Mouse (Mus musculus) c-Kit-positive CD71-positive TER-119-negative erythroid progenitor cells, embryonic 14.5 days (primary cell): ENCODE results near the gene Pigt.
A peak's percentile ranks its signal among the peaks of the same experiment; 100 is the strongest.

Experiments used
- DNase-seq: peaks from one replicate; pipeline ENCODE4 v3.0.0-alpha.2; 2013; ENCODE audit warnings: low read depth

Pigt gene

DNA sequence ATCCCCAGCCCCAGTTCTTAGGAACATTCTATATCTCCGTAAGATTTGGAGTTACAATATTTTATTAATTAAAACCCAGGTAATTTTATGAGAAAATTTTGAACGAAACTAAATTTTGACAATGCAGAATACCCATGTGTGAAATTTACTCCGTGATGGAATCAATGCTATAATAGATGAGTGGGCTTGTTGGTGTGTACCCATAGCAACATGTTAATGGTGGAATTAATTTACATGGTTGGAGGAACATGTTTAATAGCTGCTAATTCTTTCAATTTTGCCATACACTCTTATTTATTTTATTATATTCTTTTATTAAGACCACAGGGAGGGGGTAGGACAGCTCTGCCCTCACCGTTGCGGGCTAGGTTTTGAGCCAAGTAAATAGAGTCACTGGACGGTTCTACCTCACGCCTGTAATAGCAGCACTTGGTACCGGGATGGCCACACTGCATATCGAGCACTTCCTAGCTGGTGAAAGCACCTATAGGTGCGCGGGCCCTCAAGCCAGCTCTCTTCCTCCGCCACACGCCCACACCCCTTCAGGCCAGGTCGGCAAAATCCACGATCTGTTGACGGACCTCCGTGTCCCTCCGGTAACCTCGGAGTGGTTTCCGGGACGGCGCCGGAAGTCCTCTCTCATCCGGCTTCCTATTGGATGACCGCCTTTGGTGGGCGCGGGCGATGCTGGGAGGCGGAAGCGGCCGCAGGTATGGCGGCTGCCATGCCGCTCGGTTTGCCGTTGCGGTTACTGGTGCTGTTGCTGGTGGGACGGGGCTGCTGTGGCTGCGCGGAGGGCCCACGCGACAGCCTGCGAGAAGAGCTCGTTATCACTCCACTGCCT is at the start of gene Pigt:
Gene Pigt (plus strand): TSS at position 674 of the 844 bp plus-strand sequence.
- DNase-seq, result peak; percentile 76

- no peak for DNase-seq
Observed at GRCm38 (mm10) chr2:164448140-164448539, 49.2 kb upstream of the Pigt start.

DNA sequence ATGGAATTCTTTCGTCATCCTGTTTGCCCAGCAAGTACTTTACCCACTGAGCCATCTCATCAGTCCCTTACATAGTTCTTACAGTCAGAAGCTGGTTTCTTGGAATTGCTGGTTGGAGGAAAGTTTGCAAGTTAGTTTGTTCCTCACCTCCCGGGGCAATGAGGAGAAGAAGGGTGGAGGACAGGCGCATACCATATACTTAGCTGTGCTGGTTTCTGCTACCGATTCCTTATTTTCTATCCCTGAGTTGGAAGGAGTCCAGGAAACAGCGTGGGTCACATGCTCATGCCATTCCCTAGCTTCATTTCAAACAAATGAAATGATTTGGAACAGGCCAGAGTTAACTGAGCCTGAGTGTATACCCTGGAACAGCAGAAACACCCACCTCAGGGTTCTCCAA is 48.4 kb upstream of the Pigt start:
- no peak for DNase-seq

DNA sequence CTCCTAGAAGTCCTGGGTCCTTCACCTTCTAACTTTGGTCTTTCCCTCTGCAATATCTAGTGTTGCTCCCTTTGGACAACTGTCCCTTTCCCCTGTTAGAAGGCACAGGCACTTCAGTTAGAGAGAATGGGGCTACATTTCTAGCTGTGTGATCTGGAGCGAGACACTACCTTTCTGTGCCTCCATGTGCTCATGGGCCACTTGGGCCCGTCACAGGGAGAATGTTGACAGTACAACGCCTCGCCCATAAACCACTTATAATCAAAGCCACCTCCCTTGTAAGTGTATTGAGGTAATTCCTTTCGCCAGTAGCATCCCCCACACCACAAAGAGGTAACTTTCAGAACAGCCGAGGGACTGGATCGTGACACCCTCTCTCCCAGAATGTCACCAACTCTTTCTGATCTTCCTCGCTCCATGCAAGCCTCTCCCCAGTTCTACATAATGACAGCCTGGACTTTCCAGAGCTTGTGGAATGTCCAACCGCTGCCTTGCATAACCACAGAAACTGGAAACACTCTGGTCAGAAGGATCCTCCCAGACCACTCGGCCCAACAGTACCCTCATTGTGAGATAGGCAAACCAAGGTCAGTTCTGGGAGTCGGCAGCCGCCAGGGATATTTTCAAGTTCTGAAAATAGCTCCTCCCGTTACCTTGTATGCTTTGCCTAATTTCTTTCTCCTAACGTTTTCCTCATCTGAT is 47.8 kb upstream of the Pigt start:
- DNase-seq, result no peak

DNA sequence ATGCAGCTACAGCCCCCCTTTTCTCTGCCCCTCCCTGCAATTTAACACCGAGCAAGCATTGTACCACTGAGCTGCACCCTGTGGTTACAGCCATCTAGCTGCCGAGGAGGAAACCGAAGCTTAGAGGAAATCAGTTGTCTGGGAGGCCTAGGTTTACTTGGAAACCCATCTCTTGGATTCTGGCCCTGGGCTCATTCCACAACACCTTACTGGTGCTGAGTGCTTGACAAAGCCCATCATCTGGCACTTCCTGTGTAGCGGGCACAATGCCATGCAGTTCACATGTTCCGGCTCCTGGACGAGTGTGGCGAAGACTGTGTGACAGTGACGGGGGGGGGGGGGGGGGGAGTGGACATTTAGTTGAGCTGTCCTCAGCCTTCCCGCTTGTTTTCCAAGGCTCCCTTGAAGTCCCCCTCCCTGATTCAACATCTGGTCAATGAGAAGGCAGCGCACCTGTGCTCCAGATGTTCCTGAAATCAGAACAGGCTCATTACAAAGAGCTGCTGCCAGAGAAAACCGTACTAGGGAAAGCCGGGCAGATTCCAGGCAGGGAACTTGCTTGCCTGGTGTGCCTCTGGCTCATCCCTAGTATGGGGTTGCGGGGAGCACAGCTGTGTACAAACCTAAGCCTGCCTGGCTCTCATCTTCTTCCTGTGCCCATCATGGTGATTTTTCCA is 45.2 kb upstream of the Pigt start:
- DNase-seq, result no peak

DNA sequence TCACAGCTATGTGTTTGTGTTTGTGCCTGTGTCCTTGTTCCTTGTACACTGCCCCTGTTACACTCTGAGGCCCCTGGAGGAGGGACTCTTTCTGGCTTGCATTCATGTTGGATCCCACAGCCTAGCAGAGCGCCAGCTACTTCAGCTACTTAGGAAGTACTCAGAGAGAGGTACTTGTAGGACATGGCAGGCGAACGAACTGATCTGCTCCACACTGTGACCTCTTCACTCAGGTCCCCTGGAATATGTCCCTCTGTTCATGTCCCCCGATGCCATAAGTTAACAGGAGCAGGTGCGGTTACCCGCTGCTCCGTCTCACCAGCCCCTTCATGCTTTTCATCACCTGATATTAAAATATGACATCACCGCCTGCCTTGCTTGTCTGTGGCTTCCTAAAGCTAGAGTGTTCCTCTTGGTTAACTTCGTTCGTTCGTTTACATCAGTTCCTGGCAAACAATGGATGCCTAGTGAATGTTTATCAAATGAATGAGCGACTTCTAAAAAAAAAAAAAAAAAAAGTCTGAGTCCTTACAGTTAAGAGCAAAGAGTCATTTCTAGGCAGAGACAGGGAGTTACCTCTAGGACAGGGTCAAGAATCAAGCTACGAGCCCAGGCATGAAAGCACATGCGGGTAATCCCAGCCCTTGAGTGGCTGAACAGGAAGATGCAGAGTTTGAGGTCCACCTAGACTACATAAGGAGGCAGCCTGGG is 44.1 kb upstream of the Pigt start:
- DNase-seq, result no peak

DNA sequence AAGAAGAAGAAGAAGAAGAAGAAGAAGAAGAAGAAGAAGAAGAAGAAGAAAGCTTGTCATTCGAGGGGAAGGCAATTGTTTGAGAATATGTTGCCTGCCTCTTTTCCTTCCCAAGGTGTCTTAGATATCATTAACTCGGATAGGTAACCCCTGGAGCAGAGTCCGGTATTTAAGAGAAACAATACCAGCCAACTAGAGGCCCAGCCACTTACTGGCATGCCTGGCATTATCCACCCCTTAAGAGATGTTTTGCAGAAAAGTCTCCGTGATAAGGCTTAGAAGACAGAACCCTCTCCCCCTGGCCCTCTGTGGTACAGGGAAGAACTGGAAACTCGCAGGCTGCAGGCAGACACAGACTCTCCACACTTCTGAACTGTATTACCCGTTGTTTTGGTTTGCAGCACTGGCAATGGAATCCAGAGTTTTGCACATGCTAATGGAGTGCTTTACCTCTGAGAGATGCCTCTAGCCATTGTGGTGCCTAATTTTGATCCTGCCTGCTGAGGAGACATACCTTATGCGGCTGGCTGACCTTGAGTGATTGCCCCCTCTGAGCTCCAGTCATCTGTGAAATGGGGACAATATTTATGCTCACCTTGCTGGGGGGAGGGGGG is 43.3 kb upstream of the Pigt start:
- DNase-seq, result no peak

DNA sequence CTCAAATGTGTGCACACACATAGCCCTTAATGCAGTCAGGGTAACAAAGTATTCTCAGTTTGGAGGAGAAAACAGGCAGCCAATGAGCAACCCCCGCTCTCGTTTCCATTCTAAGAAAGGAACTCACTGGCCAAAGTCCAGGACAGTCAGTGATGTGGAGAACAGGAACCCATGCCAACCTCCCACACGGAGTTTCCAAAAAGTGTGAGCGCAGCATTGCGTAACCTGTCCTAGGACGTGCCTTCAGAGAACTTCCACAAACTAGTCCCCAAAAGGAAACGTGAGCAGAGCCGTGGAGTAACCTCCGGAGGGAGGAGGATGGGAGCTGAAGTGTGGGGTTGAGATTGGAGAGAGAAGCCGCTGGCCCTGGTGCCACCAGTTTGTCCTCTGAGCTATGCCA is 42.5 kb upstream of the Pigt start:
- DNase-seq, result no peak

GRCm38 (mm10) chr2:164455421-164456190 is 41.7 kb upstream of the Pigt start:
- no peak for DNase-seq

- no peak for DNase-seq
Observed at GRCm38 (mm10) chr2:164456413-164456812, 40.9 kb upstream of the Pigt start.

GRCm38 (mm10) chr2:164456864-164457300 is 40.4 kb upstream of the Pigt start, which contains the start of gene Sys1:
Sys1 (plus strand) TSS chr2:164456964.
- DNase-seq, result no peak

DNA sequence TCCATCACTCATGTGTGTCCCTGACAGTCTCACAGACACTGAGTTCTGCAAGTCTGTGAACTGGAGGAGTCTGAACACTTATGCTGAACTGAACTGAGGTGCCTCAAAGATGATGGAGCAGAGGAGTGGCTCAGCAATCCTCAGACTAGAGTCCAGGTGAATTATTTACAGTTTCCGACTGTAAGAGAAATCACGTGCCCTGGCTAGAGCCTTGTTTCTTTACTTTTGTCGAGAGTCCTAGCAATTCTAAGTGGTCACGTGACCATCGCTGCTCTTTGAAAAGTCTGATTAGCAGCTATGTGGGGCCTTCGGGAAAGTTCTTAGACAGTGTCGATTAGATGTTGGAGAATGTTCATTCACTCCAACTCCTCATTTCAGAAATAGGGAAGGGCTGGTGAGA is 39.4 kb upstream of the Pigt start:
- DNase-seq, result no peak

GRCm38 (mm10) chr2:164458535-164458934 is 38.8 kb upstream of the Pigt start:
- DNase-seq, result no peak

- peak; percentile 94 for DNase-seq
Observed at GRCm38 (mm10) chr2:164460745-164461551, 36.4 kb upstream of the Pigt start, which contains the start of gene Gm20458. Gm20458 (plus strand) TSS chr2:164460967.

DNA sequence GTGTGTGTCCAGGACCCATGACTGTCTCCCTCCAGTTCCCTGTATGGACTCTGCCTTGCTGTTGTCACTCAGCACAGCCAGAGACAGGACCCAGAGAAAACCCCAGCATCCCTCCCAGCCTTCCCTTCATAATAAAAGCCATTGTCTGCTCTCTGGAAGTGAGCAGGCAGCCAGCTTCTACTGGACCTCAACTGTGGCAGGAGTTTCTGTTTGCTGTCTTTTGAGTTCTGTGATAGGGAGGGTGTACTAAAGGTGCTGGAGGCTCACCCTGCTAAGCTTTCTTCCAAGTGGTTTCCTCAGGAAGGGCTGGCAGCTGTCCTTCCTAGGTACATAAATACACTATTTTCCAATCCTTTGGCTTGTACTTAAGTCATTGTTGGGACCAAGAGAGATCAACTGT is 32.2 kb upstream of the Pigt start:
- DNase-seq, result no peak

- peak; percentile 49 for DNase-seq
Observed at GRCm38 (mm10) chr2:164466787-164467186, 30.5 kb upstream of the Pigt start.

GRCm38 (mm10) chr2:164470254-164470653 is 27.1 kb upstream of the Pigt start:
- DNase-seq, result peak; percentile 57

DNA sequence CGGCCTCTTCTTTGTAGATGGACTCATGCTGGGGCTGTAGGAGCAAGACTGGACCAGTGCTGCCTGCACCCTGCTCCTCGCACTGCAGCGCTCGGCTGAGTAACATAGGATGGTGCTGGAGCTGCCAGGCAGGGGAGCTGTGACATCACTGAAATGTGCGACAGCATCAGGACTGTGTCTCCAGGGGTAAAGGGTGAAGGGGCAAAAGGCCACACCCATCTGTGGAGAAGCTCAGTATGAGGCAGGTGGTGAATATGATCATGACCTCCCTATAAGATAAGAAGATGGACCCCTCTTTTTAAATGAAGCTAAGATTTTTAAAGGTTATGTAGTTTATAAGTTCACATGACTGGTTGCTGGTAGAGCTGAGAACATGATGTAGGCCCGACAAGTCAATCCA is 23.7 kb upstream of the Pigt start, which contains the start of gene Trp53tg5:
Gene Trp53tg5 (minus strand): TSS at position 101 of the 400 bp plus-strand sequence.
- DNase-seq, result no peak

- no peak for DNase-seq
Observed at GRCm38 (mm10) chr2:164485681-164486257, 11.6 kb upstream of the Pigt start, which contains the start of gene Dbndd2. Dbndd2 (plus strand) TSS chr2:164486106.
